Comparison of ENCODE assay signal across 17 mouse cellular contexts in genomic region chr11:61852916-61853315, GRCm38 (mm10). TPM values are rescaled to one million over a fixed set of nuclear protein-coding genes. Genes with fewer than 3 reads are reported as not detected.
DNase-seq lines count a peak whose midpoint lies in the region; ATAC-seq and TF ChIP-seq lines count a peak whose summit lies in the region.
"Had no signal": no experiment of that assay in that cellular context is flagged by ENCODE, and none has a peak within 500 bp of the region (broad histone marks: within the 10 kb centered on the region; RNA-seq: fewer than 3 reads in every experiment).

No protein-coding gene starts in this region.

- no peak for ATAC-seq in forebrain, embryonic 13.5 days
- ATAC-seq in forebrain, embryonic 11.5 days (replicated peaks; ENCODE audit: low FRiP score) = no peak
- no peak for ATAC-seq in hindbrain, postnatal 0 days
- no peak for ATAC-seq in intestine, postnatal 0 days
- ATAC-seq: liver, embryonic 12.5 days had no signal

- peaks cover 29% of the 10 kb centered on the region for H3K4me1 ChIP-seq in forebrain, embryonic 13.5 days
- H3K4me1 ChIP-seq in forebrain, embryonic 11.5 days (replicated peaks; ENCODE audit: control insufficient read depth, insufficient read depth, low read length) = no peaks in the 10 kb centered on the region
- peaks cover 6% of the 10 kb centered on the region for H3K4me1 ChIP-seq in hindbrain, postnatal 0 days (ENCODE audit: insufficient read depth, low read length)
- H3K4me1 ChIP-seq in intestine, postnatal 0 days (replicated peaks; ENCODE audit: control insufficient read depth, insufficient read depth, low read length) = no peaks in the 10 kb centered on the region

- peaks cover 14% of the 10 kb centered on the region for H3K79me2 ChIP-seq in myocyte (ENCODE audit: control insufficient read depth, insufficient read depth)

- no peak overlapping the region for H3K27ac ChIP-seq in forebrain, embryonic 13.5 days
- no peak overlapping the region for H3K27ac ChIP-seq in forebrain, embryonic 11.5 days (ENCODE audit: low read depth, low read length)
- no peak overlapping the region for H3K27ac ChIP-seq in left cerebral cortex, adult 2 months
- H3K27ac ChIP-seq in hindbrain, postnatal 0 days = no peak overlapping the region
- H3K27ac ChIP-seq in intestine, postnatal 0 days (ENCODE audit: low read depth, low read length) = no peak overlapping the region
- H3K27ac ChIP-seq: liver, embryonic 12.5 days had no signal

- TF ChIP-seq POLR2A in myocyte (IDR thresholded peaks at IDR 0.05; ENCODE audit: insufficient read length, low read depth) = no peak

- intact Hi-C loops in left cerebral cortex, adult 2 months (cut with DNase I) = no loop called here

- H3K27me3 ChIP-seq in forebrain, embryonic 13.5 days = no peaks in the 10 kb centered on the region
- no peaks in the 10 kb centered on the region for H3K27me3 ChIP-seq in forebrain, embryonic 11.5 days (ENCODE audit: control insufficient read depth, insufficient read depth, low read length)
- H3K27me3 ChIP-seq in hindbrain, postnatal 0 days (ENCODE audit: insufficient read depth, low read length) = no peaks in the 10 kb centered on the region
- no peaks in the 10 kb centered on the region for H3K27me3 ChIP-seq in myocyte (ENCODE audit: control insufficient read depth, insufficient read depth, insufficient read length)
- no peaks in the 10 kb centered on the region for H3K27me3 ChIP-seq in intestine, postnatal 0 days (replicated peaks; ENCODE audit: control insufficient read depth, insufficient read depth, low read length)
- H3K27me3 ChIP-seq: heart, embryonic 12.5 days had no signal

- H3K4me3 ChIP-seq in forebrain, embryonic 13.5 days = 0 out of 2 replicates have a peak overlapping the region, but pooled peaks have one; percentile 2
- no peak overlapping the region for H3K4me3 ChIP-seq in forebrain, embryonic 11.5 days (ENCODE audit: low read depth, low read length)
- peak overlapping the region; percentile 93; the same call in 1 of the 2 replicates for H3K4me3 ChIP-seq in left cerebral cortex, adult 2 months
- no peak overlapping the region for H3K4me3 ChIP-seq in hindbrain, postnatal 0 days (ENCODE audit: low read length)
- no peak overlapping the region for H3K4me3 ChIP-seq in myocyte
- H3K4me3 ChIP-seq in intestine, postnatal 0 days (ENCODE audit: low read depth, low read length) = no peak overlapping the region
- H3K4me3 ChIP-seq: heart, embryonic 12.5 days had no signal

- H3K9ac ChIP-seq in forebrain, embryonic 13.5 days = no peak overlapping the region
- H3K9ac ChIP-seq in forebrain, embryonic 11.5 days (ENCODE audit: low read length) = no peak overlapping the region
- H3K9ac ChIP-seq in hindbrain, postnatal 0 days (replicated peaks; ENCODE audit: low read length) = no peak overlapping the region
- H3K9ac ChIP-seq in intestine, postnatal 0 days (ENCODE audit: low read depth, low read length) = no peak overlapping the region
- H3K9ac ChIP-seq: heart, embryonic 12.5 days; lung, embryonic 14.5 days had no signal

- peak overlapping the region; percentile 41 for H3K4me2 ChIP-seq in forebrain, embryonic 13.5 days
- no peak overlapping the region for H3K4me2 ChIP-seq in forebrain, embryonic 11.5 days (ENCODE audit: low read depth, low read length, severe bottlenecking)
- peak overlapping the region; percentile 64 for H3K4me2 ChIP-seq in hindbrain, postnatal 0 days (ENCODE audit: low read depth, low read length)
- peak overlapping the region; percentile 23 for H3K4me2 ChIP-seq in myocyte (ENCODE audit: low read depth)
- H3K4me2 ChIP-seq in intestine, postnatal 0 days (replicated peaks; ENCODE audit: low read depth) = no peak overlapping the region
- H3K4me2 ChIP-seq: heart, embryonic 12.5 days had no signal

- H3K9me3 ChIP-seq in forebrain, embryonic 13.5 days (replicated peaks) = no peaks in the 10 kb centered on the region
- no peaks in the 10 kb centered on the region for H3K9me3 ChIP-seq in forebrain, embryonic 11.5 days (ENCODE audit: control insufficient read depth, low read length)
- no peaks in the 10 kb centered on the region for H3K9me3 ChIP-seq in hindbrain, postnatal 0 days (ENCODE audit: low read length)
- no peaks in the 10 kb centered on the region for H3K9me3 ChIP-seq in intestine, postnatal 0 days (ENCODE audit: control insufficient read depth)
- H3K9me3 ChIP-seq: heart, embryonic 12.5 days; liver, embryonic 12.5 days had no signal

- H3ac ChIP-seq in myocyte (ENCODE audit: control insufficient read depth, insufficient read length) = no peak overlapping the region

- TF ChIP-seq CTCF in left cerebral cortex, adult 2 months (IDR thresholded peaks at IDR 0.05) = no peak
- TF ChIP-seq CTCF in hindbrain, postnatal 0 days (IDR thresholded peaks at IDR 0.05; ENCODE audit: low read depth) = no peak
- no peak for TF ChIP-seq CTCF in intestine, postnatal 0 days (IDR thresholded peaks at IDR 0.05; ENCODE audit: low read depth)

- no peak for DNase-seq in forebrain, embryonic 11.5 days (ENCODE audit: low spot score)
- DNase-seq in left cerebral cortex, adult 2 months (ENCODE audit: extremely low spot score in 1 of 2, low spot score in 2 of 2) = no peak
- no peak for DNase-seq in left cerebral cortex, adult 9 months (ENCODE audit: low spot score in 2 of 2)
- DNase-seq in hindbrain, postnatal 0 days (ENCODE audit: low spot score) = no peak
- no peak for DNase-seq in natural killer cell, adult 2 months (ENCODE audit: low spot score in 2 of 2)
- DNase-seq: adrenal gland, adult 2 months; cerebellum, adult 11-12 months; heart, postnatal 4 days; kidney, adult 11 months; kidney, postnatal 10 days; lung, embryonic 14.5 days; right cerebral cortex, postnatal 14 days had no signal

- H3K36me3 ChIP-seq in forebrain, embryonic 13.5 days (ENCODE audit: poor library complexity, severe bottlenecking) = 0 out of 2 replicates have a peak, but pooled peaks cover 6% of the 10 kb centered on the region
- no peaks in the 10 kb centered on the region for H3K36me3 ChIP-seq in forebrain, embryonic 11.5 days (ENCODE audit: control insufficient read depth, insufficient read depth, low read length)
- H3K36me3 ChIP-seq in hindbrain, postnatal 0 days (ENCODE audit: insufficient read depth, low read length) = no peaks in the 10 kb centered on the region
- H3K36me3 ChIP-seq in myocyte (ENCODE audit: control insufficient read depth, insufficient read depth) = no peaks in the 10 kb centered on the region
- H3K36me3 ChIP-seq in intestine, postnatal 0 days (ENCODE audit: control insufficient read depth, insufficient read depth) = no peaks in the 10 kb centered on the region
- H3K36me3 ChIP-seq: liver, embryonic 12.5 days had no signal

TF ChIP-seq in myocyte, 11 proteins besides CTCF, POLR2A, EP300 and RAD21:
- TF ChIP-seq MYOG (IDR thresholded peaks at IDR 0.05; ENCODE audit: control insufficient read depth in 1 of 3, insufficient read depth in 1 of 3, insufficient read length in 2 of 3, low read depth in 2 of 3) = no peak
- no peak for TF ChIP-seq TCF12 (IDR thresholded peaks at IDR 0.05; ENCODE audit: insufficient read depth, poor library complexity, severe bottlenecking)
- TF ChIP-seq CEBPB (IDR thresholded peaks at IDR 0.05; ENCODE audit: insufficient read depth, poor library complexity, severe bottlenecking) = no peak
- TF ChIP-seq SRF (IDR thresholded peaks at IDR 0.05; ENCODE audit: control insufficient read depth, insufficient read length, low read depth) = no peak
- no peak for TF ChIP-seq MAX (IDR thresholded peaks at IDR 0.05; ENCODE audit: low read depth)
- no peak for TF ChIP-seq MYOD1 (IDR thresholded peaks at IDR 0.05; ENCODE audit: control insufficient read depth in 1 of 3, insufficient read length in 2 of 3, low read depth in 2 of 3)
TF ChIP-seq in myocyte: peak in this region for 0.

RNA-seq across cellular contexts. Expression of gene Ulk2, which starts 2.0 kb away (rescaled TPM):
- polyA plus RNA-seq in forebrain, embryonic 13.5 days (2015; fragmentation: Nextera tagmentation; extraction: Ambion mirVana) = 24.2 and 26.4 TPM in 2 replicates
- polyA plus RNA-seq in forebrain, embryonic 11.5 days (2014; fragmentation: Nextera tagmentation; extraction: Ambion mirVana) = 28.8 and 31.3 TPM in 2 replicates
- total RNA-seq in left cerebral cortex, adult 2 months (2021) = 10 to 100 TPM; 77.0 to 82.4 TPM
- 111 and 127 TPM in 2 replicates for total RNA-seq in hindbrain, postnatal 0 days (2014; rRNA removed)
- 29.3 and 30.4 TPM in 2 replicates for polyA plus RNA-seq in hindbrain, postnatal 0 days (2015; fragmentation: Nextera tagmentation; extraction: Ambion mirVana)
- 9.3 TPM for polyA plus RNA-seq in myocyte (2012; fragmentation: generic; extraction: Trizol)
- polyA plus RNA-seq in intestine, postnatal 0 days (2015; fragmentation: Nextera tagmentation; extraction: Ambion mirVana) = 5.2 and 5.3 TPM in 2 replicates

Comparison
In these comparisons a context has a peak if more than half of its experiments do, and no peak if none do; other contexts are left out.
1. H3K4me2 ChIP-seq: peak in forebrain, embryonic 13.5 days (single experiment), hindbrain, postnatal 0 days (single experiment) and myocyte (single experiment); none in forebrain, embryonic 11.5 days (single experiment) and intestine, postnatal 0 days (single experiment).
2. H3K4me3 ChIP-seq: peak in forebrain, embryonic 13.5 days (single experiment) and left cerebral cortex, adult 2 months (single experiment); none in forebrain, embryonic 11.5 days (single experiment), hindbrain, postnatal 0 days (single experiment), myocyte (single experiment) and intestine, postnatal 0 days (single experiment).